Mouse (Mus musculus): Measurements from ENCODE around the gene Gm49354. TPM values are rescaled to one million over a fixed set of nuclear protein-coding genes. Genes with fewer than 3 reads are reported as not detected.

Gene Gm49354
- polyA plus RNA-seq (2012; rRNA removed), result 0.55 TPM in 1 of 2 replicates, not detected in the other

DNA sequence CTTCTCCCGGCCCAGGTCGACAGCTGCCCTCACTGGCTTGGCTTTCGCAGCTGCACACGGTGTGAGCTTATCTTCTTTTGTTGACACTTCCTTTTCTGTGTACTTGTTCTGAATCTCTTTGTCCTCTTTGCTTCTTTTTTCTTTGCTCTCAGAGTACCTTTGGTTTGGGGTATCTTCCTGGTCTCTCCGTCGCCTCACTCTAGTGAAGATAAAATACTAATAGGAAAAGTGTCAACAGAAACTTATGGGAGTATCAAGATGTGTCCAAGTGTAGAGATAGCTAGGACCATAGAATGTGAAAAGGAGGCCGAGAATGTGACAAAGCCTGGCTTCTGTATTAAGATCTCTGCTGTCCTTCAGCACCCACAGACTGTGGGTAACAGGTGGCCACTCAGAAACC, at the start of gene Gm49354:
Gene Gm49354 (minus strand): TSS at position 101 of the 400 bp plus-strand sequence.
- no peak for DNase-seq (ENCODE audit: low read depth)
- TF ChIP-seq CTCF (IDR thresholded peaks at IDR 0.05; ENCODE audit: borderline replicate concordance, extremely low read depth, insufficient read depth, insufficient read length) (no peak), POLR2A (IDR thresholded peaks at IDR 0.05; ENCODE audit: borderline replicate concordance, extremely low read depth, insufficient read depth, insufficient read length, poor library complexity, severe bottlenecking) (no peak)

GRCm38 (mm10) chr13:59825966-59826365, 43.9 kb upstream of the Gm49354 start:
- DNase-seq (ENCODE audit: low read depth), result no peak
- TF ChIP-seq POLR2A (IDR thresholded peaks at IDR 0.05; ENCODE audit: borderline replicate concordance, extremely low read depth, insufficient read depth, insufficient read length, poor library complexity, severe bottlenecking), result no peak
- TF ChIP-seq CTCF (IDR thresholded peaks at IDR 0.05; ENCODE audit: borderline replicate concordance, extremely low read depth, insufficient read depth, insufficient read length), result no peak

GRCm38 (mm10) chr13:59822507-59823462, 40.7 kb upstream of the Gm49354 start, which contains the start of gene Tut7:
Gene Tut7 (minus strand): TSS chr13:59823147.
- TF ChIP-seq POLR2A (IDR thresholded peaks at IDR 0.05; ENCODE audit: borderline replicate concordance, extremely low read depth, insufficient read depth, insufficient read length, poor library complexity, severe bottlenecking) (peak; percentile 92), CTCF (IDR thresholded peaks at IDR 0.05; ENCODE audit: borderline replicate concordance, extremely low read depth, insufficient read depth, insufficient read length) (no peak)
- peak; percentile 98 for DNase-seq (ENCODE audit: low read depth)

DNA sequence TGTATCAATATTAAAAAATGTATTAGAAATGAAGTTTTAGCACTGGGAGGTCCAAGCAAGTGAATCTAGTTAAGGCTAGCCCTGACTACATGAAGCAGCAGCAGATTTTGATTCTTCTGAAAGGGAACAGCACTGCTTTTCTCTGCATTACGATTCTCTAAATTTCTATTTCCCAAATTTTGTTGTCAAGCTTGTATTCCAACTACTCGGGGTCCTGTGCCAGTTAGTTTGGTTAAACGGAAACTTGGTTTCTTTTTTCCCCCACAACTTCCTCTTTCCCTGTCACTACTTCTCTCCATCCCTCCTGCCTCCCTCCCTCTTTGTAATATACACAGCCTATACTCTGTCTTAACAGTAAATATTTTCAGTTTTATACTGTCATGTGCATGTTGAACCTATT, 38.8 kb upstream of the Gm49354 start:
- TF ChIP-seq CTCF (IDR thresholded peaks at IDR 0.05; ENCODE audit: borderline replicate concordance, extremely low read depth, insufficient read depth, insufficient read length) (no peak), POLR2A (IDR thresholded peaks at IDR 0.05; ENCODE audit: borderline replicate concordance, extremely low read depth, insufficient read depth, insufficient read length, poor library complexity, severe bottlenecking) (no peak)

GRCm38 (mm10) chr13:59820114-59820513, 38.1 kb upstream of the Gm49354 start:
- no peak for DNase-seq (ENCODE audit: low read depth)
- TF ChIP-seq CTCF (IDR thresholded peaks at IDR 0.05; ENCODE audit: borderline replicate concordance, extremely low read depth, insufficient read depth, insufficient read length) (no peak), POLR2A (IDR thresholded peaks at IDR 0.05; ENCODE audit: borderline replicate concordance, extremely low read depth, insufficient read depth, insufficient read length, poor library complexity, severe bottlenecking) (no peak)

More for the DNA sequence above, 38.8 kb upstream of the Gm49354 start:
- no peak for DNase-seq (ENCODE audit: low read depth)

DNA sequence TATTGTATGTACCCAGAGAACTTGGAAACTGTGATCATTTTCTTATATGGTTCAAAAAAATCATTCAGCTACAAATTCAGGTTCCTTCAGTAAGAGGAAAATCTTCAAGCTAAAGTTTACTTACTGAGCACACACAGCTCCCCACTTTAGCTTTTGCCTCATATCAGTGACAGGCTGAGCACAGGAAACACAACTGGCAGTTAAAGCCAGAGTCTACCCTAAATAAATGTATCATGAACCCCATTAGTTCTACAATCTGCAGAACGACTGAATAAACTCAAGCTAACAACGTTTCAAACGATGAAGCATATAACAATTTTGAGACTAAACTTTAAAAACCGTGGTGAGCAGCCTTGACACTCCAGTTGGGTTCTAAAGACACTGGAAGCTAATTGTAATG, 35.3 kb upstream of the Gm49354 start:
- no peak for DNase-seq (ENCODE audit: low read depth)
- TF ChIP-seq POLR2A (IDR thresholded peaks at IDR 0.05; ENCODE audit: borderline replicate concordance, extremely low read depth, insufficient read depth, insufficient read length, poor library complexity, severe bottlenecking), result no peak

GRCm38 (mm10) chr13:59814109-59814591, 32.1 kb upstream of the Gm49354 start:
- TF ChIP-seq CTCF (IDR thresholded peaks at IDR 0.05; ENCODE audit: borderline replicate concordance, extremely low read depth, insufficient read depth, insufficient read length) (no peak), POLR2A (IDR thresholded peaks at IDR 0.05; ENCODE audit: borderline replicate concordance, extremely low read depth, insufficient read depth, insufficient read length, poor library complexity, severe bottlenecking) (no peak)
- no peak for DNase-seq (ENCODE audit: low read depth)

- TF ChIP-seq CTCF (IDR thresholded peaks at IDR 0.05; ENCODE audit: borderline replicate concordance, extremely low read depth, insufficient read depth, insufficient read length) (no peak), POLR2A (IDR thresholded peaks at IDR 0.05; ENCODE audit: borderline replicate concordance, extremely low read depth, insufficient read depth, insufficient read length, poor library complexity, severe bottlenecking) (no peak)
Observed at GRCm38 (mm10) chr13:59811581-59811980, 29.5 kb upstream of the Gm49354 start.

GRCm38 (mm10) chr13:59801000-59801399, 19.0 kb upstream of the Gm49354 start:
- no peak for DNase-seq (ENCODE audit: low read depth)
- no peak for TF ChIP-seq POLR2A (IDR thresholded peaks at IDR 0.05; ENCODE audit: borderline replicate concordance, extremely low read depth, insufficient read depth, insufficient read length, poor library complexity, severe bottlenecking)
- no peak for TF ChIP-seq CTCF (IDR thresholded peaks at IDR 0.05; ENCODE audit: borderline replicate concordance, extremely low read depth, insufficient read depth, insufficient read length)

More at GRCm38 (mm10) chr13:59811581-59811980, 29.5 kb upstream of the Gm49354 start:
- no peak for DNase-seq (ENCODE audit: low read depth)

DNA sequence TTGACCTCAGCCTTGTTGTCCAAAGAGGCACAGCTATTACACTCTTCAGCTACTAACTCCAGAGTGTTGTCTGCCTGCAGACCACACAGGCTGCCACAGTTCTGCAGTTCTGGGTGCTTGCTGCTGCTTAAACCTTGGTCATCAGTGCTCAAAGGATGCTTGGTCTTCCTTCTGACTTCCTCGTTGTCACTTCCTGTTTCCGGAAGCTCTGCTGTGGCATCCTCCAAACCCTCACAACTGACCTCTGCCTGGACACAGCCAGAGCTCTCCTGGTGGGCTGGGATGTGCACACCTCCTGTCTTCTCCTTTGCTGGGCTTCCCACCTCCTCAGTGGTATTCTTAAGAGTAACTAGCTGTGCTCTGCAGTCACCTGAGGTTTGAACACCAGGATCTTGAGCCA, 18.0 kb upstream of the Gm49354 start:
- DNase-seq (ENCODE audit: low read depth), result no peak
- TF ChIP-seq POLR2A (IDR thresholded peaks at IDR 0.05; ENCODE audit: borderline replicate concordance, extremely low read depth, insufficient read depth, insufficient read length, poor library complexity, severe bottlenecking), result no peak
- no peak for TF ChIP-seq CTCF (IDR thresholded peaks at IDR 0.05; ENCODE audit: borderline replicate concordance, extremely low read depth, insufficient read depth, insufficient read length)

DNA sequence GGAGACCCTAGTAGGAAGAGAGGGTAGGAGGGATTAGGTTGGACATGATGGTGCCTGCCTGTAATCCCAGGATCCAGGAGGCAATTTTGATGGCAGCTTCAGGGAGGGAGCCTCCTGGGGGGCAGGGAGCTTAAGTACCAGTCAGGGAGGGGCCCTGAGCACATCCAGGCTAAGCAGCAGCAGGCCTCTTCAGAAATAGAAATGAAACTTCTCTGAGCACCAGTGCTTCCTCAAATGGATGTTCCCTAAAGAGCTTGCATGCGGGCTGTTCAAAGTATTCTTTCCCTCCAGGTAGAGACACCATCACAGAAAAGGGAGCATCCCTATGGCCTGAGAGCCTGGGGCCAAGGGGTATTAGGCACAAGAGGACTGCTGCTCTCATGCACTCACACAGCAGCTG, 16.3 kb upstream of the Gm49354 start:
- no peak for DNase-seq (ENCODE audit: low read depth)
- TF ChIP-seq POLR2A (IDR thresholded peaks at IDR 0.05; ENCODE audit: borderline replicate concordance, extremely low read depth, insufficient read depth, insufficient read length, poor library complexity, severe bottlenecking), result no peak

DNA sequence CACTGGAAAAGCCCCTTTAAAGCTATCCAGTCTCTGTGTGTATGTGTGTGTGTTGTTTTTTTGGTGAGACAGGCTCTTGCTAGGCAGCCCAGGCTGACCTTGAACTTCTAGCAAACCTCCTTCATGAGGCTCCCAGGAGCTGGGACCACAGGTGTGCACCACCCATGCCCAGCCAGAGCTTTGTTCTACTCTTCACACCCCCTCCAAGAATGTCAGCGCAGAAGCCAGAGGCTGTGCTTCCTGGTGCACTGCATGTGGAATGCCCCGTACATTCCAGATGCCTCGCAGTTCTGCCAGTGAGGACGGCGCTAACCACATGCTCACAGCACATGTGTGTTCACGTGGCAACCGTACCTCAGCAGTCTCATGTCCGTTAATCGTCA, 14.4 kb upstream of the Gm49354 start:
- no peak for TF ChIP-seq POLR2A (IDR thresholded peaks at IDR 0.05; ENCODE audit: borderline replicate concordance, extremely low read depth, insufficient read depth, insufficient read length, poor library complexity, severe bottlenecking)
- no peak for TF ChIP-seq CTCF (IDR thresholded peaks at IDR 0.05; ENCODE audit: borderline replicate concordance, extremely low read depth, insufficient read depth, insufficient read length)
- no peak for DNase-seq (ENCODE audit: low read depth)

Data from brain, embryonic 14.5 days (tissue).